Mouse (Mus musculus): ENCODE measurements around the gene Coq5.
"Not testable (repeated sequence)": the region's sequence is repeated elsewhere in the genome, so short reads cannot be mapped to it uniquely, and the experiment has no call there.

Coq5 gene

DNA sequence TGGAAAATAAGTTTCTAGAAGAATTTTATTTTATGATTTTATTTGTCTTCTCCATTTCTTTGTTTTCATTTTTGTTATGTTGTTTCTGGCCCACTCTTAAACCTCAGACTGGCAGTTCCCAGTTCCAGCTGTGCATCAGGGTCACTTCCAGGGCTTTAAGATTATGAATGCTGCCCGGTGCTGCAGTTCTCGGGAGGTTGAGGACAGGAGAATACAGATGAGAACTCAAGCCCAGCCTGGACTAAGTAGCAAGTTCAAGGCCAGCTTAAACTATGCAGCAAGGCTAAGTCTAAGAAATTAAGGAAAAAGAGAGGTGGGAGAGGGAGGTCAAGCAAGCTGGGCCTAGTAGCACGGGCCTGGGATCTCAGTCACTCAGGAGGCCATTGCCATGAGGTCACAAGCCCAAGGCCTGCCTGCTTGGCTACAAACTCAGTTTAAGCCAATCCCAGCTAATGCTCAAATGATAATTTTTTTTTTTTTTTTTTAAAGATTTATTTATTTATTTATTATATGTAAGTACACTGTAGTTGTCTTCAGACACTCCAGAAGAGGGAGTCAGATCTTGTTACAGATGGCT is 11.9 kb upstream of the Coq5 start:
- no peak for DNase-seq

- no peak for DNase-seq
Observed at GRCm38 (mm10) chr5:115268266-115268665, 11.2 kb upstream of the Coq5 start.

- no peak for DNase-seq
Observed at GRCm38 (mm10) chr5:115269969-115270368, 9.5 kb upstream of the Coq5 start.

GRCm38 (mm10) chr5:115271931-115272811 is 7.3 kb upstream of the Coq5 start:
- peak; percentile 38 to 45 for DNase-seq

- peak; percentile 98 for DNase-seq
Observed at GRCm38 (mm10) chr5:115272812-115273548, 6.5 kb upstream of the Coq5 start, which contains the start of gene Rnf10. Gene Rnf10 (minus strand): TSS chr5:115272898.

- no peak for DNase-seq
Observed at GRCm38 (mm10) chr5:115273549-115274135, 5.8 kb upstream of the Coq5 start.

DNA sequence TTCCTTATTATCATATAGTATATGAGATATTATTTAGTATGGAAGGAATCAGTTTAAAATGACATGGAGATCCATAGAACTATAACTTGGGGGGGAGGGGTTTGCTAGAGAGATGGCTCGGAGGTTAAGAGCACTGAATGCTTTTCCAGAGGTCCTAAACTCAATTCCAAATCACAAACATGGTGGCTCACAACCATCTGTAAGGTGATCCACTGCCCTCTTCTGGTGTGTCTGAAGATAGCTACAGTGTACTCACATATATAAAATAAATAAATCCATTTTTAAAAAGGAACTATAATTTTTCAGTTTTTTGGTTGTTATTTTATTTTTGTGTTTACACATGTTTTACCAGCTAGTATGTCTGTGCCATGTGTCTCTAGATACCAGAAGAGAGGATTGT is 5.1 kb upstream of the Coq5 start:
- no peak for DNase-seq

GRCm38 (mm10) chr5:115274771-115275170 is 4.7 kb upstream of the Coq5 start:
- no peak for DNase-seq

- DNase-seq, result peak in 1 of 2 experiments; percentile 16
Observed at GRCm38 (mm10) chr5:115275998-115276397, 3.5 kb upstream of the Coq5 start.

DNA sequence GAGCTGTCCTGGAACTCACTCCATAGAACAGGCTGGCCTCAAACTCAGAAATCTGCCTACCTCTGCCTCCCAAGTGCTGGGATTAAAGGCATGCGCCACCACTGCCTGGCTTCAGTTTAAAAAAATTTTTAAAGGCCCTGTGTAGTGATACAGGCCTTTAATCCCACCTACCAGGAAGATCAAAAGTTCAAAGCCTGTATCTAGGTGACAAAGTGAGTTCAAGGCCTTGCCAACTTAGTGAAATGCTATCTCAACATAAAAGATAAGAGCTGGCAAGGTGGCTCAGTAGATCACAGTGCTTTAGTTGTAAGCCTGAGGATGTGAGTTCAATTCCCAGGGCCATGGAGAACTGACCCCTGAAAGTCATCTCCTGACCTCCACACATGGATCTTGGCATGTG is 1.4 kb upstream of the Coq5 start:
- DNase-seq, result no peak

GRCm38 (mm10) chr5:115278785-115279184 is 681 bp upstream of the Coq5 start:
- no peak for DNase-seq

GRCm38 (mm10) chr5:115280050-115280687 is 703 bp downstream of the Coq5 start:
- no peak for DNase-seq

- no peak for DNase-seq
Observed at GRCm38 (mm10) chr5:115284735-115285134, 5.3 kb downstream of the Coq5 start.

GRCm38 (mm10) chr5:115294173-115294572 is 14.7 kb downstream of the Coq5 start:
- no peak for DNase-seq

DNA sequence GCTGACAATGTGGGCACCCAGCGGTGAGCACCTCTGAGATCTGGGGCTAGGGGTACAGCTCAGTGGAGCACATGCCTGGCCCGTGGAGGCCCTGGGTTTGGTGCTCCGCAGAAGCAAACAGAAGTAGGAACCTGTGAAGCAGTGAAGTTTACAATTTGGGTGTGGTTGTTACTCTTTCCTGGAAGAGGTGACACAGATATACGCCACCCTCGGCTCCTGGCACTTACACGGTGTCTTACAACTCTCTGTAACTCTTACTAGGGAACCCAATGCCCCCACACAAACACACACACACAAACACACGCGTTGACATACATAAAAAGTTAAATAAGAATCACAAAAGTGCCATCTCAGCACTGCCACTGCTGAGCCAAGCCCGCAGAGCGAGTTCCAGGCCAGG is 16.9 kb downstream of the Coq5 start:
- DNase-seq, result no peak

GRCm38 (mm10) chr5:115300035-115300744 is 20.7 kb downstream of the Coq5 start:
- DNase-seq, result peak; percentile 62 to 75

- peak; percentile 99 for DNase-seq
Observed at GRCm38 (mm10) chr5:115300792-115301614, 21.5 kb downstream of the Coq5 start, which contains the start of gene Dynll1. Gene Dynll1 (minus strand): TSS chr5:115300999.

DNA sequence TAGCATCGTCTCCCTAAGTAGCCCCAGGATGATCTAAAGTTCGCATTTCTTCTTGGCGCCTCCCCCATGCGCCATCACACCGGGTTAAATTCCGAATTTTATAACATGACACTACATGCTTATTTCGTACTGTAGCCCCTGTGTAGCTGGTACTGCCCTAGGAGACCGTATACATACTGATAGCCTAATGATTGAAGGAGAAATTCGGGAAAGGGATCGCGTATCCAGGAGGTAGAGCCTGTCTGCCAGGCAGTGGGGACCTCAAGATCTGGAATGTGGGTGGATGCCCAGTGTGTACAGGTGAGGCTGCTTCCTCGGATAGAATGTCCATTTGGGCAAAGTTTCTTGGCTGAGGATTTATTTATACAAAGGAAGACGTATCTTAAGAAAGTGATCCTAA is 22.1 kb downstream of the Coq5 start:
- DNase-seq, result no peak

DNA sequence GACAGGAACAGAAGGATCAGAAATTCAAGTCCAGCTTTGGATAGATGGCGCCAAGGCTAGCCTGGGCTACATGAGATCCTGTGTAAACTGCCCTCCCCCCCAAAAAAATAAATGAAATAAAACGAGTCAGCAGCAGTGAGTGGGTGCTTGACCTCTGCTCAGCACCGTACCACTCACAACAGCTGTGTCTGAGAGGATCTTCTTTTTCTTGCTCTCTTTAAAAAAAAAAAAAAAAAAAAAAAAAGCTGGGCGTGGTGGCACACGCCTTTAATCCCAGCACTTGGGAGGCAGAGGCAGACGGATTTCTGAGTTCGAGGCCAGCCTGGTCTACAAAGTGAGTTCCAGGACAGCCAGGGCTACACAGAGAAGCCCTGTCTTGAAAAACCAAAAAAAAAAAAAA is 22.7 kb downstream of the Coq5 start:
- DNase-seq, result not testable (repeated sequence)

- no peak for DNase-seq
Observed at GRCm38 (mm10) chr5:115312354-115312753, 32.9 kb downstream of the Coq5 start.

Data from lung, adult 18-20 months (tissue).